Mouse (Mus musculus) right cerebral cortex, postnatal 10 days (tissue): Measurements from ENCODE around the gene Txnip.

Source experiments
- DNase-seq, 2 experiments: peaks; one replicate each; pipeline ENCODE4 v3.0.0; 2021; ENCODE audit warnings: low spot score in 2 of 2

The Txnip gene

DNA sequence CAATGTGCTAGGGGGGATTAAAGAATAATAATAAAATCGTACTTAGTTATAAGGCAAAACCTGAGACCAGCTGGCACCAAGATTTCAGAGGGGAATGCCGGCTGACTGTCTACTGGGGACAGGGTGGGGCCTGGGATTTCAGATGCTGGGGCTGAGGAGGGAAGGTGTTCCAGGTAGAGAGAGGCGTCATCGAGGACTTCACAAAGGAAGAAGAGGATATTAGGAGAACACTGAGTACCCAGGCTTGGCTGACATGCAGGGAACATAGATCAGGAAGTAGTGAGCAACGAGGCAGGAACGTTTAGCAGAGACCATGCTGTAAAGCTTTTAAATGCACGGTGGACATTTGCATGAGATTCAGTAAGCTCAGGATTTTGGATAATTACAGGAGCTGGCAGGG lies 5.9 kb upstream of the Txnip start:
- no peak for DNase-seq

DNA sequence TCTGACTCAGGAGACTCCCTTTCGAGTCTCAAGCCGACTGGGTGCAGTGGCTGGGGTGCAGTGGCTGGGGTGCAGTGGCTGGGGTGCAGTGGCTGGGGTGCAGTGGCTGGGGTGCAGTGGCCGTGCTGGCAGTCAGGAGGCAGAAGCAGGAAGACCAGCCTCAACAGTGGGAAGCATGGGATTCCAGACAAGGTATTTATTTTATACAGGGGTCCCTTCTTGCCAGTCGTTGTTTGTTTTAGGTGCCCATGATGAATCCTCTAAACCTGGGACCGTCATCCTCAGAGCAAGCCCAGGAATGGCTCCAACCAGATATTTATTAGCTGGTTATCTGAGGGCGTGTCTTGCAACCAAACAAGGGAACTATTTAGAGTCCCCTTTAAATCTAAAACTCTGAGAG lies 4.2 kb upstream of the Txnip start:
- DNase-seq, result no peak

DNA sequence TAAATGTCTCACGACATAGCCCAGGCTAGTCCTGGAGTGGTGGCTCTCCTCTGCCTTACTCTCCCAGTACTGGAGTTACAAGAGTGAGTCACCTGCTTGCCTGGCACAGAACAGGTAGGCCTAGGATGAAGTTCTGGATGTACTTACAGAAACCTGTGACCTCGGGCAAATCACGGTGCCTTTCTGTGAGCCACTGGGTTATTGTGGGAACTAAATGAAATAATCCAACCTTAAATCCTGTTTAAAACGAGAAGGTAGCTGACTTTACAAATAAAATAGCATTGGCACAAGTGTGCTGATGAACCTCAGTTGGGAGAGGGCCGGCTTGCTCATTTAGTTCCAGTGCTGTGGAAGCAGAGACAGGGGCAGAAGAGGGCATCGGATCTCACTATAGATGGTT lies 3.5 kb upstream of the Txnip start:
- DNase-seq, result no peak

GRCm38 (mm10) chr3:96555041-96555596 lies 2.6 kb upstream of the Txnip start:
- DNase-seq, result peak; percentile 71 to 80

DNA sequence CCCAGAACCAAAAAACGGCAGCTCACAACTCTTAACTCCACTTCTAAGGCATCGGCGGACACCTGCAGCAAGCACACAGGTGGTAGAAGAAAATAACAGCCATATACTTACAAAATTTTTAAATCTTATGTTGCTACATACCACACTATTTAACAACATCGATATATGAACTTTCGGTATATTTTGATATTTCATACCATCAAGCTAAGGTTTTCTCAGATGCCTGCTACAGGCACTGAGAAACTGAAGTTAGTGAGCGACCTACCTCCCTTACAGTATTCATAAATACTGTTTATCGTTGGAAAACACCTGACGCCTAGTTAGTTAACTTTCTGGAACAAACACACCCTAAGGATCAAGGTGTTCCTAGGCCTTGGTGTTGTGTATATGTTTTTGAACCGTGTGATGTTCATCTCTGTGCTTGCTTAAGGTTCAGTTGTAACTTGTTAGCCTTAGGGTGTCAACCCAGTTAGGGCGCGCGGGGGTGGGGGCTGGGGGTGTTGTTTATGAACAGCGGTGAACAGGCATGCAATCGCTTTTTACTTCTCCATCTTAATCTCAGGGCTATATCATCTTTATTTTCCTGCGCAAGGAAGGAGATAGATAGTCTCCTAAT lies 1.6 kb upstream of the Txnip start:
- no peak for DNase-seq

GRCm38 (mm10) chr3:96556651-96557635 lies 814 bp upstream of the Txnip start:
- DNase-seq, result no peak

DNA sequence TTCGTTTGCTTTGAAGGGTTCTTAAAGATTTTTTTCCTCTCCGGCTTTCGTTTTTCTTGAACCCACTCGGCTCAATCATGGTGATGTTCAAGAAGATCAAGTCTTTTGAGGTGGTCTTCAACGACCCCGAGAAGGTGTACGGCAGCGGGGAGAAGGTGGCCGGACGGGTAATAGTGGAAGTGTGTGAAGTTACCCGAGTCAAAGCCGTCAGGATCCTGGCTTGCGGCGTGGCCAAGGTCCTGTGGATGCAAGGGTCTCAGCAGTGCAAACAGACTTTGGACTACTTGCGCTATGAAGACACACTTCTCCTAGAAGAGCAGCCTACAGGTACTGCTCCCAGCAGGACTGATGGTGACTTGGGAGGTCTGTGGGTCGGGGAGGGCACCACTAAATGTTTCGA lies 402 bp downstream of the Txnip start:
- DNase-seq, result no peak

- no peak for DNase-seq
These were observed 975 bp downstream of the Txnip start for GRCm38 (mm10) chr3:96558668-96559196.

- no peak for DNase-seq
These were observed 1.7 kb downstream of the Txnip start for GRCm38 (mm10) chr3:96559398-96559910.

GRCm38 (mm10) chr3:96559911-96560850 lies 2.4 kb downstream of the Txnip start:
- no peak for DNase-seq

DNA sequence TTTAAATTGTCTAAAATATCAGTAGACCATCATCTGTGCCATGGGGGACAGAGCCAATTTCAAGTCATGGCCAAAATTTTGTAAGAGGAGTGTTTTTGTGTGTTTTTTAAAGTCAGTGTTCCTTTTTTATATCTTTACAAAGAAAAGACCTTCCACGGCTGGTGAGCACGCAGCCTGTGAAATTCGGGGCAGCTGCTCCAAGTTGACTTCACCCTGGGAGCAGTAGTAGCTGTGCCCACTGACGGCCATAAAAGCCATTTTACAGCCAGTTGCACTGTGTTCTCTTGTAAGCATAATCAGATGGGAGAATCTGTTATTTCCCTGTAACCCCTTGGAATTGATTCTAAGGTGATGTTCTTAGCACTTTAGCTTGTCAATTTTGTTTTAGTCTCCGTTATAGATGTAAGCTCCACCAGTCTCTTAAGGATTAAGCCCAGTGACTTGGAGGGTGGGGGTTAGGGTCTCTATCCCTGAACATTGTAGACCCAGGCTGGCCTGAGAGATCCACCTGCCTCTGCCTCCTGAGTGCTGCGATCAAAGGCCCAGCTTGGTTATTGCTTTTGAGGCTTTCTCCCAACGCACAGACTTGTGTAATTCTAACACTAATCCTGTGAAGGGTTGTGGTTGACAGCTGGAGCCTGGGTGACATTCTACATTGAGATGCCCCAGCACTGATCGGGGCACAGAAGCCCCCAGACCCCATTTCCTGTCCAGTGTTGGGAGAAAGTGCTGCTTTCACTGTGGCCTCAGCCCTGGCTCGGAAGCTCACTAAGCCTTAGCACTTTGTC lies 3.3 kb downstream of the Txnip start:
- no peak for DNase-seq

DNA sequence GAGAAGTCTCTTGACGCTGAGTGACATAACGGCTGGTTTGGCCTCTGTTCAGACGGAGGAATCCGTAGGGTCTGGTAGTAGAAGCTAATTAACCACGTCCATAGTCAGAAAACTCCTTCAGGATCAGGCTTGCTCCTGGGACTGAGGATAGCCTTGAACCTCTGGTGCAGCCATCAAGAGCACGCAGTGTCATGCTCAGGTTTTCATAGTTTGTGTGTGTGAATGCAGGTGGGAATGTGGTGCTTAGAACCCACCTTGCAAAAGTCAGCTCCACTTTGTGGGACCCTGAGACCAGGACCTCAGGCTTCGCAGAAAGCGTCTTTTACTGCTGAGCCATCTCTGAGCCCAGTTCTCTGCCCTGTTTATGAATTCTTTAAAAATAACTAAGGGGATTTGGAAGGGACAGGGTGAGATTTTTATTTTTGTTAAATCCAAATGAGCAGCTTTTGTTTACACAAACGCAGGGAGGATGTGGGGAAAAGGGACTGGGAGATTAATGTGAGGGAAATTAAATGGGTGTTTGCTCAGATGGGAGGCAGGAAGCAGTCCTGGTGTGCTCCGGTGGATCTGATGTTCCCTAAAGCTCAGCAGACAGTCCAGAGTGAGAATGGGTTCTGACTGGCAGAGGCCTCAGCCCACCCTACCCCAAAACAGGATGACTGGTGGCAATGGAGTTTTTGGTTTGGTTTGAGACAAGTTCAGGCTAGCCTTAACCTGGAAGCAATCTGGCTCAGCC lies 4.4 kb downstream of the Txnip start:
- no peak for DNase-seq

- no peak for DNase-seq
These were observed 5.5 kb downstream of the Txnip start for GRCm38 (mm10) chr3:96563267-96563666.

- DNase-seq, result no peak
These were observed 6.3 kb downstream of the Txnip start for GRCm38 (mm10) chr3:96563911-96564632.

DNA sequence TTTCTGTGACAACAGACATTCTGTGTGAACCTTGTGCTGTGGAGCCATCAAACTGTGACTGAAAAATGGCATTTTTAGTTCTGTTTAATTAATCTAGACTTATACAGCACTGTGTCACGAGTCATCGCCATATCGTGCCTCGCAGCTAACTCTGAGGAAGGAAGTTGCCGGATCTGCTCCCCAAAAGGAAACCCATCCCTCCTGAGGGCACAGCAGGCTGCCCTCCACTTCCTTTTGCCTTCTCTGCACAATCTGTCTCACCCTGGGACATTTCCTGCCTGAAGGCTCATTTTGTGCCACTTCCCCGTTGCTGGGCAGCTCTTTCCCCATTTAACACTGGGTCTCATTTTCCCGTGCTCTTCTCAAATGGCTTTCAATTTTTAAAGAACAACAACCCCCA lies 6.9 kb downstream of the Txnip start:
- no peak for DNase-seq

DNA sequence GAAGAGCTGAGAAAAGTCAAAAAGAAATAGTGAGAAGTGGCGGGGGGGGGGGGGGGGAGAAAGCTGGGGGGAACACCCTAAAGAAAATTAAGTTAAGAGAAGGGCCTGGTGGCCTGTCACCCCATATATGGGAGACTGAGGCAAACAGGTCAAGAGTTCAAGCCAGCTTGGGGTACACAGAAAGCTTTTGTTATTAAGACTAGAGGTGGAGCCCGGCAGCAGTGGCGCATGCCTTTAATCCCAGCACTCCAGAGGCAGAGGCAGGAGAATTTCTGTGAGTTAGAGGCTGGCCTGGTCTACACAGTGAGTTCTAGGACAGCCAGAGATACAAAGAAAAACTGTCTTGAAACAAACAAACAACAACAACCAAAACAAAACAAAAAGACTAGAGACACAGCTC lies 7.3 kb downstream of the Txnip start:
- no peak for DNase-seq

GRCm38 (mm10) chr3:96566661-96567450 lies 9.1 kb downstream of the Txnip start:
- no peak for DNase-seq

DNA sequence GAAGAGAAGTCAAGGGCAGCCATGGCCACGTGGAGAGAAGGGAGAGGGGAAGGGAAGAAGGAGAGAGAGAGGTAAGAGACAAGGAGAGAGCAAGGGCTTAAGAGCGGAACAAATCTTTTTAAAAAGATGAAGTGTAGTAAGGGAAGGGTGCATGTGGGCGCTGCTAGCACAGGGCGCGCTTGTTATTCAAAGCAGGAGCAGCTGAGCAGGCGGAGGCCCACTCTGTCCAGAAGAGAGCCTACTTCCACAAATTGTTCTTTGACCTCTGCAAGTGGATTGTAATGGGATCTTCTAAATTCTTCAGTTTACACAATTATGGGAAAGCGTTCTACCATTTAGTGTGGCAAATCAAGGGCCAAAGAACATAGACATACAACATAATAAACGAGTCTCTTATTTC lies 10.8 kb downstream of the Txnip start:
- DNase-seq, result no peak
